Mouse (Mus musculus) R1 (cell line): Measurements from ENCODE around the gene Ets1.
A peak's percentile ranks its signal among the peaks of the same experiment; 100 is the strongest.

Source experiments
- DNase-seq: peaks from one replicate; pipeline ENCODE4 v3.0.0-alpha.2; 2018; ENCODE audit warnings: low read depth, low spot score

Ets1 gene

DNA sequence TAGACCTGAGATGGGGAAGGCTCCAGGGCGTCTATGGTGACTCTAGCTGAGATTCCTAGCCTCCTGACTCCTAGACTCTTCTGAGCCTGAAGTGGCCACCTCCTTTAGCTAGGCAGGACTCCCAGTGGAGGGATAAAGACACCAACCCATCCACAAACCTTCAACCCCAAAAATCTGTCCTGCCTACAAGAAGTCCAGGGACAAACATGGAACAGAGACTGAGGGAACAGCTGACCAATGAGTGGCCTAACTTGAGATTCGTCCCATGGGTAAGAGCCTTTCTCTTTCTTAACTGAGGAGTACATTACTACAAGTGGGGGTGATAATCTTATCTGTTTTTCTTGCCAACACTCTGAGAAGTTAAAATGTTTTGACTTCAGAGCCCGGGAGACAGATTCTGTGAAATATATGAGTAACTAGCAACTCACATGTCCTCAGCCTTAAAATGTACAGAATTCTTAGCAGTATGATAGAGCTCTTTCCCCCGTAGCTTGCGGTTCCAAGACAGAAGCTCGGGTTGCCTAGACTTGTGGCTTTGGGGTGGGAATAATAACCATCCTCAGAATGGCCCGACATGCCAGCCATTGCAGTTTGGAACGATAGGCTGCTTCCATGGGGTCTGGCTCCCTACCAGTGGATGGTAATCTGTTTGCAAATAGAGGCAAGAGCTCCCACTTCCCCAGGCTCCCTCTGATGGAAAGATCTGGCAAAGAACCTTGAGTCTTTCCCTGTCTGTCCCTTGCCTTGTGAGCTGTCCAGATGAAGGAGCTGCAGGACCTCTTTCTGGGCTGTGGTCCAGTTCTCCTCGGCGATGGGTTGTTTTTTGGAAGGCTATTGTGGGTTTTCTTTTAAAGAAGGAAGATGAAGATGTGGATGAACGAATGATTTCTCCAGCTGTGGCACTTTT lies 30.8 kb downstream of the Ets1 start:
- DNase-seq, result no peak

DNA sequence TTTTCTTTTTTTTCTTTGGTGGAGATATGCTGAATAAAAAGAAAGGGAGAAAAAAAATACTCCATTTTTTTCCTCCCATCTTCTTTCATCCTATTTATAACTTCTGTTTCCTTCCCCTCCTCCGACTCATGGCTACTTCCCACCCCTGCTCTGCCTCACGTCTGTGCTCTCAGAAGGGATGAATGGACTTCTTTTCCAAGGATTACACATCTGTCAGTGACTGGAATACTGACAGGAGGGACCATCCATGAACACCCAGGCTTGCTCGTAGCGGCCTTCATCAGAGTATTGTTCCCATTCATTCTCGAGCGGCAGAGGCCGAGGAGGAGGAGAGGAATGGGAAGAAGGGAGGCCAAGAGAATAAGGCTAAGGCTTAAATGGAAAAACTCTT lies 31.5 kb downstream of the Ets1 start:
- DNase-seq, result no peak

DNA sequence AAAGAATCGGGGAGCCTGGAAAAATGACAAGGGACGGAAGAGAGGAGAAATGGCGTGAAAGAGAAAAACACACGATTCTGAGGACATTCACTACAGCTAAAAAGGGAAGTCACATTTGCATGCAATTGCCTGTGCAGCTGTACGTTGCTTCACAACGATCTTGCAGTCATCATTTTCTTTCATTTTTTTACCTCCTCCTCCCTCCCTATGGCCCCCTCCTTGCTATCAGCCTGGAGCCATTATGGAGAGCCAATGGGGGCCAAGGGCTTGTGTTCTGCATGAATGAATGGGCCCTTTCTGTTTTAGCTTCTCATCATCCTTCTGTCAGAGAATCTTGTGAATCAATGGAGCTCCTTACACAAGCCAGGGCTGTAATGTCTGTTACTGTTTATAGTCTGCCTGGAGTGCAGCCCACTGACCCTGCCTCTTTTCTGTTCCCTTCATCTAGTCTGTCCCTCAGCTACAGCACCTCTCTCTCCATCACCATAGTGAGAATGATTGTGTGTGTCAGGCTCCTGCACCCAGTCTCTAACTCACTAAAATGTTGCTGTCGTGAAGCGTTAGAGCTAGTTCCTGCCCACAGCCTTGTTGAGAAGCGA lies 32.2 kb downstream of the Ets1 start:
- DNase-seq, result no peak

DNA sequence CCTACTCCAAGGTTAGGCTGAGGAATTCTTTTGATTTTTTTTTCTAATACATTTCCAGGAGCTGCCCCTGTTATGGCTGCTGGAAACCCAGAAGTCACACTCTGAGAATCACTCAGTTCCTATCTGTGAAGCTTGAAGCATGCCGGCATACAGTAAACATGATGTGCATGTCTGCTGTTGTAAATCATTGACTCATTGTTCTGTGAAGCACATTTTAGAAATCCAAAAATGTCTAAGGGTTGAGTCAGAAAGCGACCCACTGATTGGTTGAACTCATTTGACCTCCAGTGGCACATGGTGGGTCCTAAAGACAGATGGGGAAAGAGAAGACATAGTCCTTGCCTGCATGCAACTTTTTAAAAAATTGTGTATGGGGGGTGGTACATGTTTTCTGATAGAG lies 33.4 kb downstream of the Ets1 start:
- DNase-seq, result no peak

DNA sequence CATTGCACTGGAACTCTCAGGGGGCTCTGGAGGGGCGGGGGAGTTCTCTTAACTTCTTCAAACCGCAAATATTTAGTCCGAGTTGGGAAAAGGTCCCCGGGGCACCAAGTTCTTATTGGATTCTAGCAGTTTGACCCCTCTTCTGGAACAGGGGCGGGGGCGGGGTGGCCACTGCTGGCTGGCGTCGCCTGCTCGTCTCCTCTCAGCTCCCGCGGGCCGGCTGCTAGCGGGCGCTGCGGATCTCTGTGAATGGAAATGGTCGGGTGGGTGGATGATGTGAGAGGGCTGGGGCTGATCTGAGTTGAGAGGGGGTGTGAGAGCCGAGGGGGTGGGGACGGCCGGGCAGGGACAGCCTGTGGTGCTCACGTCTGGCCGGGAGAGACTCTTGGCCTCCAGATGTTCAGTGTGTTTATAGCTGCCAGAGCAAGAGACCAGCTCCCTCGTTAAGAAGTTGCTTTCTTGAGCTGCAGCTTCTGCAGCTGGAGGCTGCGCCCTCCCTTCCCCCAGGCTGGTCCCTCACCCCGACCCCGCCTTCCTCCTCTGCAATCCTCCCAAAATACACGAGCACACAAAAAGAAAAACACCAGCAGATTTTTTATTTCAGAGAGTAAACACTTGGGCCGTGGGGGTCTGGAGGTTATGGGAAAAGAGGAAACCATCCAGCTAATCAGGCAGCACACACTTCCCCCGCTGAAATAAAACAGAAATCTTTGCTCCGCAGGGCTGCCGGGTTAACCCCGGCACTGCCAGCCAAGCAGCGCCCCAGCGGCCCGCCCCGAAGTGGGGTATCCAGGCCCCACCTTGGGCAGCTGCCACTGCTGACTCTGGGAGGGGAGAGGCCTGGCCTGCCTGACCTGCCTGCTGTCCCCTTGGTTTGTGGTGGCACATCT lies 36.2 kb downstream of the Ets1 start:
- DNase-seq, result peak; percentile 11

DNA sequence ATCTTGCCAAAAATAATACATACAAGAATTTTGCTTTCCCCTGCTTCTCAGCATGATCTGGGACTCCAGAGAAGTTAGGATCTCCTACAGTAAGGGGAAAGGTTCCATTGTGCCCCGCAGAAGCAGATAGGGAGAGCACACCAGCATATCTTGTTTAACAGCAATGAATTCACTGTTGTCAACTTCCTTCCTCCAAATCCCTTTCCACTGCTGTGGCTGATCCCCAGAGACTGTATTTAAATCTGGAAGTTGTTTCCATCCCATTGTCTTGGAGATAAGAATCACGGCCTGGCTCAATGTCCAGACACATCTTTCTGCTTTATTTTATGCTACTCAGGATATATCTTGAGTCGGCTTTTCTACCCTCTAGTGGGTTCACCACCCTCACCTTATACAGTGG lies 37.9 kb downstream of the Ets1 start:
- no peak for DNase-seq

DNA sequence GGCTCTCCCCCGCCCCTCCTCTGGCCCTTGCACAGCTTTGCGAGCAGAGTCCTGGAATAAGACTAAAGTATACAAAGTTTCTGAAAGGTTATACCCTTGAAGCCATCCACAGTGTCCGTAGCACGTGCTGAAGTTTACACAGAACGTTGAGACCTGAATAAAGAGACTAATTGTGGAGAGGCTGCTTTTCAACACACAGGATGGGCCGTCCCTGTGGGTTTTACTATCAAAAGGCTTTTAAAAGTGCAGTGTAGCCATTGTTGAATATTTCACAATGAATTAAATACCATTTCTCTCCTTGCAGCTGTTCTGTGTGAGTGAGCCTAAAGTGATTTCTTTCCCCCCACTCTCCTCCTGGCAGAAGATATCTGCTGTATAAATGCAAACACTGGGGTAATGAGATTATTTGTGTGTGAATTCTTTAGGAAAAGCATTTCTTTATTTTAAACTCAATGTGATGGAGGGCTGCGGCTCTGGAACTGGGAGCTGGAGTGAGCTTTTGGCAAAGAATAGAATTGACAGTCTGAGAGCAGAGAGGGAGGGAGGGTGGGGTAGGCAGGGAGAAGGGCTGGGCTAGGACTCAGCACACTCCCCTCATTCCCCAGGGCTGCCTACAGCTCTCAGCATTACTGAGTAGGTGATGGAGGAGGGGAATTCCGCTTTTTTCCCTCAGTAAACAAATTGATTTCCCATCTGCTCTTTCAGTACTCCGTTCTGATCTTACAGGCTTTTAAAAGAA lies 39.8 kb downstream of the Ets1 start:
- DNase-seq, result no peak

DNA sequence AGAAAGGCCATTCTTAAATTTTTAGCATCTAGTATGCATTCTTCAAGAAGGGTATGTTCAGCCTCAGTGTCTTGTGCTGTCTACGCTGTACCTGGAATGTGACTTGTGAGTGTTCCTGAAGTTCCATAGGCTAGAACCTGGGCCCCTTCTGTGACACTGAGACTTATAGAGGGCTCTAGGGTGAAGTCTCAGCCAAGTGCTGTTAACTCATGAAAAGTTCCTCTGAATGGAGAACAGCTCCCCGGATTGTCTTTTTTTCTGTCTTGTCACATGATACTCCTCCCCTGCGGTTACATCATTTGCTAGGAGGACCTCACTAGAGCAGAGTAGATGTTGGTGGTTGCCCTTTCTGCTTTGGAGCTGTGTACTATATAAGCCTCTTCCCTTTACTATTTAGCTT lies 40.5 kb downstream of the Ets1 start:
- no peak for DNase-seq

DNA sequence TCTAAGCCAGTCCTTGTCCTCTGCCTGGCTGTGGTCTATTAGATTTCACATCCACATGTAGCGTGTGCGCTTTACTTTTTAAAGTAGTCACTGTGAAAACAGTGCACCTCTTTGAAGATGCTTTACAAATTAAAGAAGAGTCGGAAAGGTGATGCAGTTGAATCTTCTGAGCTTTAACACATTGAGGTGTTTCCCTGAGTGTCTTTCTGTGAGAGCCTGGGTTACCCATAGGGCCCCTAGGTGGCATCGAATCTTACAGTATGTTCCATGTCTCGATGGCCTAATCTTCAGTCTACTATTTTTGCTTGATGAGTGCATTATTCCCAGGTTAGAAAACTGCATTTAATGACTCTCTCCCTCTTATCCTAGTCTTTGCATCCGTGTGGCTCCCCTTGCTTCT lies 41.6 kb downstream of the Ets1 start:
- no peak for DNase-seq

DNA sequence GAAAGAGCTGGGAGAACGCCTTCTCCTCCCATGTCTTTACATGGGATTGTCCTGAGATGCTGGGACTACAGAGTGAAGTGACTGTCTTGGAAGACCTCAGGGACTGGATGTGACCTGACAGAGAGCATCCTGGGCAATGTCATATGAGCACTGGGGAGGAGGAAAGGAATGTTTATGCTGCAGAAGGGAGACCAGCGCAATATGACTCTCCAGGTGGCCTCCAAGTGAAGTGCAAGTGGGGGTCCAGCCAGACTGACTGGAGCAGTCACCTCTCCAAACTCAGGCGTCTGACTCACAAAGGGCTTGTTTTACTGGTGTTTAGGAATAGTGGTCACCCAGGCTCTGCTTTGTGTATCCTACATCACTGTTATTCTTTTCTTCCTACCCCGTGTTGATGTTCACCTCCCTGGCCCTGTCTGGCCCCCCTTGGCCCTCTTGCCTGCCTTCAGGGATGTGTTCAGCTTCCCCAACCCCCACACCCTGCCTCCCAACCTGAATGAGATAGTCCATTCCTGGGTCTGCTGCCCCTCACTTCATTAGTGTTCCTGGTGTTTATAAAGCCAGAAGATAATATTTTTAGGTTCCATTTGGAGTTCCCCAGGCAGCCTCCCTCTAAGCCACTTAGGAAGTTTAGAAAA lies 42.2 kb downstream of the Ets1 start:
- no peak for DNase-seq

DNA sequence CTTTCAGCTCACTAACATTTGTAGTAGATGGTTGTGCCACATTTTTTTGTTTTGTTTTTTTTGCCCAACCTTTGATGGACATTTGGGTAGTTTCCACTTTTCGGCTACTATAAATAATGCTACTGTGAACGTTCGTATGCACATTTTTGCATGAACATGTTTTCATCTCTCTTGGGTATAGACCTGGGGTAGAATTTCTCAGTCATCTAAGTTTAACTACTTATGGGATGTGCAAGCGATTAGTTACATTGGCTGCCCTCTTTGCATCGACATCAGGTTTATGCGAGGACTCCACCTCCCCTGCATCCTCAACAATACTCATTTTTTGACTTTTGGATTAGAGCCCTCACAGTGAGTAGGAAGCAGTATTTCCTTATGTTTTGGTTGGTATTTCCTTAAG lies 43.5 kb downstream of the Ets1 start:
- DNase-seq, result no peak

DNA sequence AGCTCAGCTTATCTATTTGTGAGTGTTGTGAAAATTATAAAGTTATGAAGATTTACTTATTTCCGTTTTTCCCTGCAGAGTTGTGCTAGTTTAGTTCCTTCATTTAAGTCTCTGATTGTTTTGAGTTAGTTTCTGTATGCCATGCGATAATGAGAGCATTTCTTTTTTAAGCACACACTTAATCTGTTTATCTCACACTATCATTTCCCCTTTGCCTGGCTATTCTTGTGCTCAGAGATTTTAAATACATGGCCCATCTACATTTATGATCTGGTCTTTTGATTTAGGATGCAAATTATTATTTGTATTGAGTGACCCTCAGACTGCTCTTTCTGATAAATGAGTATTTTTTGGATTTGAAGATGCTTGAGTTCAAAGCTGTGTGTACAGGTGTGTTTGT lies 44.2 kb downstream of the Ets1 start:
- DNase-seq, result no peak

DNA sequence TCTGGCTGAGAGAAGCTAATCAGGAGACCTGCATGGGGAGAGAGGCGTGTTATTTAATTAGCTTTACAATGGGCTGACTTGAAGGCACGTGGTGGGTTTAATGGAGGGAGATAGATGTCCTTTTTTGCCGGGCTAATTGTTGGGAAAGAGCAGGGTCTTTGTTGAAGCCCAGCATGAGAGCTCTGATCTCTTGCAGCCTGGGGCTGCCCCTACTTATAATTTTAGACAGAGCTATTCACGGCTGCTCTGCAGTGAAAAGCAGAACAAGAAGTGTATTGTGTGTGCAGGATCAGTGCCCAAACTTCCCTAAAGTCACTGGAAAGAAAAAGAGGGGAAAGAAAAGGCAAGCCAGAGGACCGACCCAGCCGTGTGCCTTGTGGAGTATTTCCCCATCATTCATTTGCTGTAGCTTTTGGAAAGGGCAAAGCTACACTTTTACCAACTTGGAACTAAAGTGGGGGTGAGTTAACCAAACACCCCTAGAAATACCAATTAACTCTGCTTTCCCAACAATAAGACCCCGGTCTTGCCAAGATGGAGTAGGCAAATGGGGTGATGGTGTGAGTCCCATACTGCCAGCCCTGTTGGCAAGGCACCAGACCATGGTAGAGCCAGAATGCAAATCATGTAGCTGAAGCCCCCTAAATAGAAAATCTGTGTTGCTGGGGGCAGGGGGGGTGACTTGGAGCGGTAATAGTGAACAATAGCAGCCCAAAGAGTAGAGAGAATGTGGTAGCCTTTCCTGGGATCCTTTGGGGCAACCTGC lies 50.0 kb downstream of the Ets1 start:
- peak; percentile 49 for DNase-seq

DNA sequence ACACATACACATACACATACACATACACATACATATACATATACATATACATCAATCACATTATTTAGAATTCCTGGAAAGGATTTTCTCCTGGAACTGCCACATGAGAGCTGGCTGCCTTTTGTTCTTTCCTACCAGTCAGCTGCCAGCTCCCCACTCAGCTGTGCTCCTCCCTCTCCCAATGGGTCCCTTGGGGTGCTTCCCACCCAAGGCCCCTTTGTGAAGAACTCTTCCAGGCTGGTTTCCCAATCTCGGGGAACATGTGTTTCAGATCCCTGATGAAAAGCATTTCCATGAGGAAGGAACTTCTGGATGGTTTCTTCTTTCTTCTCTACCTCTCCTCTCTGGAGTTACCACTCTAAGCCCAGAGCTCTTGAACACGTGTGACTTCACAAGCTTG lies 52.3 kb downstream of the Ets1 start:
- no peak for DNase-seq

DNA sequence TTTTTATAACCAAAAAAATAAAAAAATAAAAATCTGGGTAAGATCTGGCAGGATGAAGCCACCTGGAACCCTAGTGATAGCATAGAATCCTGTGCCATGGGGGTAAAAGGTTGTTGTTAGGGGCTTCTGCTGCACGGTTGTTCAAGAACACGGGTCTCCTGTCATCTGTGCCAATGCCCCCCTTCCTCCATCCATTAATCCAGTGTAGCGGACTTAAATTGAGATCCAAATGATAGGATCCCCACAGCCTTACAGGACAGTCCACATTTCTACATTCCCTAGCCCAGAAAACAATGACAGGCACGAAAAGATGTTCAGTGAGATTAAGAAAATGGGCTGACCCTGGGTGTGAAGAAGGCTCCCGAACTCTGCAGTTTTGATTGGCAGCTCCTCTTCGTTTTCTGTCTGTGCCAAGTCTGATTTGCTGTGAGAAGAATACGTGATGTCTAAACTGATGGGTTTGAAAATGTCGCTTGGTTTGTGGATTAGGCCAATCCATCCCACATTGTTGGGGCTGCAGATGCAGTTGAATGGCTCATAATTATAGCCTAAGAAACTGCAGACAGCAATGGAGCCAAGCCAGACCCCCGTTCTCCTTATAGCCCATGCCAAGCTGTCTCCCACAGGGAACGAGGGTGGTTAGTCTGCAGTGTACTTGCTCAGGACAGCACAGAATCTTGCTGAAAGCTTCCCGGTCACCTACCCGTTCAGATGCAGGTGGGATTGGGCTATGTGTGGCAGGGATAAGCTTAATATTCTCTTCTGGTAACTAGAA lies 55.3 kb downstream of the Ets1 start:
- no peak for DNase-seq

DNA sequence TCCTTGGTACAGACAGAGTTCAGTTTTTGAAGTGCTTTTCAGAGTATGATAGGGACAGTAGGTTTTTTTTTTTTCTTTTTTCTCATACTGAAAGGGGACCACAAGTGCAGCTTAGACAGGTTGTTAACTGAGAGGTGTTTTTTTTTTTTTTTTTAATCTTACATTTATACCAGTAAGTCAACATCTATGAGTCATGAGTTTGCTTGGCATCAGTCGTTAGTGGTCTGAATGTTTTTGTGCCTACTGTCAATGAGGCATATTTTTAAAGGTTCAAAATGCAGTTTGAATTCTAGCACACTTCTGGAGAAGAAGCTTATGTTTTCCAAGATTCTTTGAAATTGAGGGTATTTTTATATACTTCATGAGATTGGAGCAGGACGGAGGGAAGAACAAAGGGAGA lies 56.9 kb downstream of the Ets1 start:
- no peak for DNase-seq

DNA sequence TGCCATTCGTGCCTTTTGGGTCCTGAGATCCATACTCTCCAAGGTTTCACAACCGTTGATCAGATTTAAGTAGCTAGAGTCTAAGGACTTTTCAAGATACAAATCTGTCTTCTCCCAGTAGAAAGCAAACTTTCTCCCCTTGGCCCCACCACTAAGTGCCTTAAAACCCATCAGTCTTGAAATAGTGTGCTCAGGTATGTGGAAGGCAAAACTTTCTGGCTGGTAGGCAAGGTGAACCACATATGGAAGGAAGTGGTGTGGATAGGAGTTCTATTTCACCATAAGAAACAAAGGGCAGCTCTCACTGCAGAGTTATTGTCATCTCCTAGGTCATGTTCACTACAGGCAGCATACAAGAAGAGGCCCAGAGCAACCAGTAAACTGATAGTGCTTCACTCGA lies 57.4 kb downstream of the Ets1 start:
- DNase-seq, result no peak

DNA sequence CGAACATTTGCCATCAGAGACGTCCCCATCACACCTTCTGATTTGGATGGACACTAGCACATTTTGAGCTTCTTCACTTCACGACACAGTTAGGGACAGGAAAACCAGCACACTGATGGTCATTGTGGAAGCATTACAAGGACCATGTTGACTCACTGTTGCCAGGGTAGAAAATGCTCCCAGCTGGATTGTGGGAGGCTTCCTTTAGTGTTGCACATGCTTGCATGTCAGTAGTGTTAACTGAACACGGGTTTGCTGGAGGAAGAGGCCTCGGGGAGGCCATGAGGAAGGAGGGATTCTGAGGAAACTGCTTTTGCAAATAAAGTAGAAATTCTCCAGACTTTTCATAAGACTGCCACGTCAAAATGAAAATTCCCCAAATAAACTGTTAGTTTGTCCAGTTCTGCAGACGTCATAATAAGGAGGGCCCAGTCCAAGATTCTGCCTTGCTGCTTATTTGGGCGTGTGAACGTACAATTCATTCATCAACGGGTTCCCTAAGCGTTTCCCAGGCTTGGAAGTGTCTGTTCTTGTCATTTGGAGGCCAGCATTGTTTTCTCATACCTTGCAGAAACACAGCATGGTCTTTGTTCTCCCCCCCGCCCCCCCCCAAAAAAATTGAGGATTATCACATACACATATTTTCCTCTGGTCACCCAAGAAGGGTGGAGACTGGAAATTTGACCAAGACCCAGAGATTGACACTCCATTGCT lies 58.2 kb downstream of the Ets1 start:
- no peak for DNase-seq

DNA sequence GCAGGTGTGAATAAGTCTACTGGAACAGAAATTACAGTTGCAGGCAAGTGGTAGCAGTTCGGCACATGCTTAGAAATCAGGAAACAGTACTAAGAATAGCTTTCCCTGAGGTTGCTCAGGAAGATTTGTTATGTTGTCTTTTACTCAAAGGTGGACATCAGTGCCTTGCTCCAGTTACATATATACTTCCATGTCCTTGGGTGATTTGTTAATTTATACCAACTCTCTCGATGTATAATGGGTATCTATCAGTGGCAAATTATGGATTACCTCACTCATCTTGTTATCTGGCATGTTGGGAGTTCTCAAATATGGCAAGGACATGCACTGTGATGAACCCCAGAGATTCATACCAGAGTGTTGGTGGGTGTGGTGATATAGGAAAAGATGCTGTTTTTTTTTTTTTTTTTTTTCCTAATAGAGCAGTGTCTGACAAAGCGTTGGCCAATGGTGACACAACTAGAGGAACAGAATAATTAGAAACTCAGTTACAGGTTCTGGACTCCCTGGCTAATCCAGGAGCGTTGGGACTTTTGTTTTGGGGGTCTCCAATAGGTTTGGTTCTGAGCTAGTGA lies 59.0 kb downstream of the Ets1 start:
- no peak for DNase-seq
